Mouse (Mus musculus) spleen, adult 10 weeks (tissue): ENCODE measurements around the gene Cyth4. TPM values are rescaled to one million over a fixed set of nuclear protein-coding genes. Genes with fewer than 3 reads are reported as not detected.

Experiments
- polyA plus RNA-seq: library from polyadenylated mRNA; stranded (reverse); fragments of 350-450 nt; fragmentation: Illumina TruSeq; extraction: RNeasy Lipid Tissue Mini Kit (QIAGEN cat#74804); gene quantifications from one replicate; pipeline ENCODE4 v1.2.3, GENCODE M21; 2015; ENCODE audit warnings: low replicate concordance; ENCODE audit not compliant: insufficient read depth

Gene Cyth4
- 128 TPM for polyA plus RNA-seq

GRCm38 (mm10) chr15:78596914-78597313, at the start of gene Cyth4:
Cyth4 (plus strand) TSS chr15:78597047.

GRCm38 (mm10) chr15:78572658-78573397, 24.0 kb upstream of the Cyth4 start, which contains the start of gene Rac2:
Rac2 (minus strand) TSS chr15:78572783.

Other genes starting within 250 kb of the Cyth4 start
- gene Tex33, start 201.1 kb upstream of the Cyth4 start, polyA plus RNA-seq: not detected
- gene Tst, start 191.1 kb upstream of the Cyth4 start, polyA plus RNA-seq: 3.3 TPM
- 8.1 TPM for gene Mpst, start 190.6 kb upstream of the Cyth4 start, polyA plus RNA-seq
- gene Kctd17, start 168.5 kb upstream of the Cyth4 start, polyA plus RNA-seq: 10.1 TPM
- not detected for gene Tmprss6, start 128.4 kb upstream of the Cyth4 start, polyA plus RNA-seq
- 38.7 TPM for gene Il2rb, start 101.8 kb upstream of the Cyth4 start, polyA plus RNA-seq
- gene C1qtnf6, start 65.6 kb upstream of the Cyth4 start, polyA plus RNA-seq: 8.9 TPM
- gene Sstr3, start 52.4 kb upstream of the Cyth4 start, polyA plus RNA-seq: not detected
- gene Rac2, start 24.3 kb upstream of the Cyth4 start, polyA plus RNA-seq: 232 TPM
- gene Elfn2, start 121.7 kb downstream of the Cyth4 start, polyA plus RNA-seq: 0.08 TPM
- gene Mfng, start 176.4 kb downstream of the Cyth4 start, polyA plus RNA-seq: 33.7 TPM
- gene Card10, start 206.0 kb downstream of the Cyth4 start, polyA plus RNA-seq: 0.91 TPM
- gene Cdc42ep1, start 245.6 kb downstream of the Cyth4 start, polyA plus RNA-seq: 3.2 TPM